Mouse (Mus musculus) hindbrain, embryonic 12.5 days (tissue): ENCODE results near the gene Fam110c. TPM values are rescaled to one million over a fixed set of nuclear protein-coding genes. Genes with fewer than 3 reads are reported as not detected.
"Not testable (repeated sequence)": the region's sequence is repeated elsewhere in the genome, so short reads cannot be mapped to it uniquely, and the experiment has no call there.

Experiments
- ATAC-seq: fragments of 200-750 bp; cut with Nextera tagmentation; 2 replicates; pipeline ENCODE4 v1.8.0; 2017; ENCODE audit warnings: moderate TSS enrichment; ENCODE audit not compliant: low FRiP score
- H3K27ac ChIP-seq: fragments of 300-500 bp; sonication (generic); 2 replicates; pipeline ENCODE4 v1.5.1; 2016; ENCODE audit warnings: mild to moderate bottlenecking
- H3K27me3 ChIP-seq: fragments of 300-500 bp; sonication (generic); 2 replicates; pipeline ENCODE4 v1.6.1; 2016; ENCODE audit warnings: mild to moderate bottlenecking
- H3K36me3 ChIP-seq: fragments of 300-500 bp; sonication (generic); 2 replicates; pipeline ENCODE4 v1.6.1; 2016; ENCODE audit warnings: mild to moderate bottlenecking
- H3K4me1 ChIP-seq: fragments of 300-500 bp; sonication (generic); 2 replicates; pipeline ENCODE4 v1.6.1; 2016
- H3K4me2 ChIP-seq: fragments of 300-500 bp; sonication (generic); replicated peaks from 2 replicates; pipeline ENCODE4 v1.6.1; 2016; ENCODE audit warnings: mild to moderate bottlenecking
- H3K4me3 ChIP-seq: fragments of 300-500 bp; sonication (generic); 2 replicates; pipeline ENCODE4 v1.5.1; 2016; ENCODE audit warnings: mild to moderate bottlenecking
- H3K9ac ChIP-seq: fragments of 300-500 bp; sonication (generic); 2 replicates; pipeline ENCODE4 v1.6.1; 2016; ENCODE audit warnings: mild to moderate bottlenecking, moderate library complexity
- H3K9me3 ChIP-seq: fragments of 300-500 bp; sonication (generic); replicated peaks from 2 replicates; pipeline ENCODE4 v1.6.1; 2016; ENCODE audit warnings: mild to moderate bottlenecking
- WGBS: fragments of 180-500 bp; shearing (Covaris S2); methylation state at CpG from one replicate; pipeline ENCODE4 v1.1.7; 2016; 5-methylcytosine and 5-hydroxymethylcytosine counted together
- polyA plus RNA-seq: library from polyadenylated mRNA; unstranded; fragments of >200 nt; fragmentation: Nextera tagmentation; extraction: Ambion mirVana; gene quantifications from 2 replicates; pipeline ENCODE4 v1.2.1, GENCODE M21; 2016

Fam110c gene
- polyA plus RNA-seq, result 0.21 and 0.30 TPM in 2 replicates

GRCm38 (mm10) chr12:31073412-31074354 lies at the start of gene Fam110c:
Fam110c (plus strand) TSS chr12:31073861.
- Histone ChIP-seq H3K4me2 (peak within 1 kb of the TSS; percentile 91), H3K27me3 (peaks cover 56% of the 10 kb centered on the region), H3K4me1 (peaks cover 17% of the 10 kb centered on the region), H3K27ac (no peak within 1 kb of the TSS), H3K9me3 (no peaks in the 10 kb centered on the region), H3K36me3 (no peaks in the 10 kb centered on the region), H3K9ac (peak within 1 kb of the TSS; percentile 23; the same call in 1 of the 2 replicates), H3K4me3 (peak within 1 kb of the TSS; percentile 39)
- peak; percentile 38 for ATAC-seq
- WGBS, result 2% methylated on average over 50 of the region's 50 CpGs

GRCm38 (mm10) chr12:31026423-31026822 lies 47.2 kb upstream of the Fam110c start:
- Histone ChIP-seq H3K9me3 (no peaks in the 10 kb centered on the region), H3K4me1 (no peaks in the 10 kb centered on the region), H3K9ac (no peak overlapping the region), H3K27ac (no peak overlapping the region), H3K4me2 (no peak overlapping the region), H3K27me3 (no peaks in the 10 kb centered on the region), H3K4me3 (no peak overlapping the region), H3K36me3 (no peaks in the 10 kb centered on the region)
- no peak for ATAC-seq
- WGBS, result 60% methylated on average over 7 of the region's 7 CpGs

GRCm38 (mm10) chr12:31052066-31052465 lies 21.6 kb upstream of the Fam110c start:
- Histone ChIP-seq H3K4me1 (no peaks in the 10 kb centered on the region), H3K9me3 (no peaks in the 10 kb centered on the region), H3K4me3 (no peak overlapping the region), H3K27me3 (no peaks in the 10 kb centered on the region), H3K9ac (no peak overlapping the region), H3K4me2 (no peak overlapping the region), H3K36me3 (no peaks in the 10 kb centered on the region), H3K27ac (no peak overlapping the region)
- no peak for ATAC-seq
- WGBS, result 85% methylated on average over 4 of the region's 4 CpGs

GRCm38 (mm10) chr12:31056291-31056864 lies 17.3 kb upstream of the Fam110c start:
- no peak overlapping the region for H3K4me2 ChIP-seq

GRCm38 (mm10) chr12:31059393-31059853 lies 14.2 kb upstream of the Fam110c start:
- Histone ChIP-seq H3K27me3 (no peaks in the 10 kb centered on the region), H3K27ac (no peak overlapping the region), H3K4me2 (no peak overlapping the region), H3K9ac (no peak overlapping the region), H3K36me3 (no peaks in the 10 kb centered on the region), H3K9me3 (no peaks in the 10 kb centered on the region), H3K4me3 (no peak overlapping the region), H3K4me1 (no peaks in the 10 kb centered on the region)
- ATAC-seq, result no peak
- WGBS, result 56% methylated on average over 8 of the region's 8 CpGs

More at GRCm38 (mm10) chr12:31056291-31056864, 17.3 kb upstream of the Fam110c start:
- no peak overlapping the region for H3K4me3 ChIP-seq
- WGBS, result 85% methylated on average over 6 of the region's 6 CpGs
- H3K4me1 ChIP-seq, result no peaks in the 10 kb centered on the region
- H3K36me3 ChIP-seq, result no peaks in the 10 kb centered on the region
- no peaks in the 10 kb centered on the region for H3K9me3 ChIP-seq
- no peak for ATAC-seq
- no peak overlapping the region for H3K9ac ChIP-seq
- H3K27ac ChIP-seq, result no peak overlapping the region
- H3K27me3 ChIP-seq, result no peaks in the 10 kb centered on the region

GRCm38 (mm10) chr12:31060245-31060644 lies 13.4 kb upstream of the Fam110c start:
- no peak overlapping the region for H3K9ac ChIP-seq
- no peaks in the 10 kb centered on the region for H3K36me3 ChIP-seq
- H3K4me1 ChIP-seq, result no peaks in the 10 kb centered on the region
- H3K27me3 ChIP-seq, result no peaks in the 10 kb centered on the region
- H3K9me3 ChIP-seq, result no peaks in the 10 kb centered on the region
- ATAC-seq, result no peak
- H3K27ac ChIP-seq, result no peak overlapping the region
- 59% methylated on average over 8 of the region's 8 CpGs for WGBS
- no peak overlapping the region for H3K4me2 ChIP-seq
- no peak overlapping the region for H3K4me3 ChIP-seq

- WGBS, result 82% methylated on average over 5 of the region's 5 CpGs
- no peak for ATAC-seq
- Histone ChIP-seq H3K9ac (no peak overlapping the region), H3K9me3 (no peaks in the 10 kb centered on the region), H3K27ac (no peak overlapping the region), H3K4me1 (peaks cover 17% of the 10 kb centered on the region), H3K27me3 (peaks cover 46% of the 10 kb centered on the region), H3K4me3 (no peak overlapping the region), H3K36me3 (no peaks in the 10 kb centered on the region), H3K4me2 (no peak overlapping the region)
Measured at GRCm38 (mm10) chr12:31071222-31071621, 2.4 kb upstream of the Fam110c start.

- Histone ChIP-seq H3K27me3 (peaks cover 56% of the 10 kb centered on the region), H3K4me2 (peak overlapping the region; percentile 91), H3K4me1 (peaks cover 17% of the 10 kb centered on the region), H3K9ac (peak overlapping the region; percentile 23; the same call in 1 of the 2 replicates), H3K4me3 (peak overlapping the region; percentile 39)
- H3K9me3 ChIP-seq, H3K27ac ChIP-seq, H3K36me3 ChIP-seq: not testable (repeated sequence)
- peak; percentile 66 for ATAC-seq
- WGBS, result under 1% methylated on average over 18 of the region's 18 CpGs
Measured at GRCm38 (mm10) chr12:31074355-31074786, 710 bp downstream of the Fam110c start.

- Histone ChIP-seq H3K4me2 (peak overlapping the region; percentile 68), H3K27ac (no peak overlapping the region), H3K9me3 (no peaks in the 10 kb centered on the region), H3K9ac (peak overlapping the region; percentile 14; the same call in 1 of the 2 replicates), H3K27me3 (peaks cover 56% of the 10 kb centered on the region), H3K36me3 (no peaks in the 10 kb centered on the region), H3K4me3 (peak overlapping the region; percentile 35), H3K4me1 (peaks cover 17% of the 10 kb centered on the region)
- ATAC-seq, result peak; percentile 68
- 2% methylated on average over 24 of the region's 24 CpGs for WGBS
Measured at GRCm38 (mm10) chr12:31074839-31075538, 1.3 kb downstream of the Fam110c start.

GRCm38 (mm10) chr12:31077020-31077419 lies 3.4 kb downstream of the Fam110c start:
- ATAC-seq, result no peak
- Histone ChIP-seq H3K4me1 (peaks cover 17% of the 10 kb centered on the region), H3K27me3 (peaks cover 49% of the 10 kb centered on the region), H3K27ac (no peak overlapping the region), H3K4me3 (no peak overlapping the region), H3K36me3 (no peaks in the 10 kb centered on the region), H3K9me3 (no peaks in the 10 kb centered on the region), H3K9ac (no peak overlapping the region), H3K4me2 (no peak overlapping the region)
- WGBS, result 76% methylated on average over 7 of the region's 7 CpGs

- H3K36me3 ChIP-seq, result no peaks in the 10 kb centered on the region
- H3K9me3 ChIP-seq, result no peaks in the 10 kb centered on the region
- H3K9ac ChIP-seq, result no peak overlapping the region
- peaks cover 17% of the 10 kb centered on the region for H3K4me1 ChIP-seq
- 53% methylated on average over 4 of the region's 4 CpGs for WGBS
- no peak overlapping the region for H3K27ac ChIP-seq
- peaks cover 39% of the 10 kb centered on the region for H3K27me3 ChIP-seq
- no peak overlapping the region for H3K4me3 ChIP-seq
- ATAC-seq, result no peak
- no peak overlapping the region for H3K4me2 ChIP-seq
Measured at GRCm38 (mm10) chr12:31078030-31078429, 4.4 kb downstream of the Fam110c start.

GRCm38 (mm10) chr12:31080352-31080751 lies 6.7 kb downstream of the Fam110c start:
- H3K9me3 ChIP-seq, result no peaks in the 10 kb centered on the region
- ATAC-seq, result no peak
- H3K4me3 ChIP-seq, result no peak overlapping the region
- WGBS, result 68% methylated on average over 6 of the region's 6 CpGs
- H3K9ac ChIP-seq, result no peak overlapping the region
- H3K4me1 ChIP-seq, result peaks cover 2% of the 10 kb centered on the region; the same call in 1 of the 2 replicates
- peaks cover 18% of the 10 kb centered on the region for H3K27me3 ChIP-seq
- no peak overlapping the region for H3K27ac ChIP-seq
- H3K4me2 ChIP-seq, result no peak overlapping the region
- no peaks in the 10 kb centered on the region for H3K36me3 ChIP-seq
